Mouse (Mus musculus) hindbrain, embryonic 16.5 days (tissue): ENCODE measurements around the gene Ptpre. TPM values are rescaled to one million over a fixed set of nuclear protein-coding genes. Genes with fewer than 3 reads are reported as not detected.
A peak's percentile ranks its signal among the peaks of the same experiment; 100 is the strongest.

Experiments used
- ATAC-seq: fragments of 200-750 bp; cut with Nextera tagmentation; 2 replicates; pipeline ENCODE4 v1.8.0; 2017; ENCODE audit warnings: moderate TSS enrichment, moderate library complexity
- H3K27ac ChIP-seq: fragments of 300-500 bp; sonication (generic); 2 replicates; pipeline ENCODE4 v1.5.1; 2014; ENCODE audit warnings: low read depth, mild to moderate bottlenecking, control low read depth, low read length, moderate library complexity
- H3K27me3 ChIP-seq: fragments of 300-500 bp; sonication (generic); replicated peaks from 2 replicates; pipeline ENCODE4 v1.6.1; 2014; ENCODE audit warnings: low read length; ENCODE audit not compliant: control insufficient read depth, insufficient read depth
- H3K36me3 ChIP-seq: fragments of 300-500 bp; sonication (generic); 2 replicates; pipeline ENCODE4 v1.6.1; 2014; ENCODE audit warnings: mild to moderate bottlenecking, low read length, moderate library complexity, mixed read lengths; ENCODE audit not compliant: control insufficient read depth, insufficient read depth
- H3K4me1 ChIP-seq: fragments of 300-500 bp; sonication (generic); 2 replicates; pipeline ENCODE4 v1.6.1; 2014; ENCODE audit warnings: low read depth, low read length; ENCODE audit not compliant: control insufficient read depth, insufficient read depth
- H3K4me2 ChIP-seq: fragments of 300-500 bp; sonication (generic); 2 replicates; pipeline ENCODE4 v1.6.1; 2014; ENCODE audit warnings: mild to moderate bottlenecking, low read length, control low read depth, moderate library complexity
- H3K4me3 ChIP-seq: fragments of 300-500 bp; sonication (generic); 2 replicates; pipeline ENCODE4 v1.5.1; 2014; ENCODE audit warnings: mild to moderate bottlenecking, low read length, control low read depth, moderate library complexity
- H3K9ac ChIP-seq: fragments of 300-500 bp; sonication (generic); 2 replicates; pipeline ENCODE4 v1.6.1; 2014; ENCODE audit warnings: low read depth, mild to moderate bottlenecking, control low read depth, low read length, moderate library complexity
- H3K9me3 ChIP-seq: fragments of 300-500 bp; sonication (generic); 2 replicates; pipeline ENCODE4 v1.6.1; 2014; ENCODE audit warnings: mild to moderate bottlenecking, low read length, moderate library complexity; ENCODE audit not compliant: control insufficient read depth
- WGBS: fragments of 180-500 bp; shearing (Covaris S2); extraction: QIAGEN DNeasy Blood & Tissue Kit; methylation state at CpG from one replicate; pipeline ENCODE4 v1.1.7; 2014; 5-methylcytosine and 5-hydroxymethylcytosine counted together
- polyA plus RNA-seq: library from polyadenylated mRNA; unstranded; fragments of >200 nt; fragmentation: Nextera tagmentation; extraction: Ambion mirVana; gene quantifications from 2 replicates; pipeline ENCODE4 v1.2.1, GENCODE M21; 2015

The Ptpre gene
- polyA plus RNA-seq, 1 experiment from 2014 or later: 8.1 TPM

DNA sequence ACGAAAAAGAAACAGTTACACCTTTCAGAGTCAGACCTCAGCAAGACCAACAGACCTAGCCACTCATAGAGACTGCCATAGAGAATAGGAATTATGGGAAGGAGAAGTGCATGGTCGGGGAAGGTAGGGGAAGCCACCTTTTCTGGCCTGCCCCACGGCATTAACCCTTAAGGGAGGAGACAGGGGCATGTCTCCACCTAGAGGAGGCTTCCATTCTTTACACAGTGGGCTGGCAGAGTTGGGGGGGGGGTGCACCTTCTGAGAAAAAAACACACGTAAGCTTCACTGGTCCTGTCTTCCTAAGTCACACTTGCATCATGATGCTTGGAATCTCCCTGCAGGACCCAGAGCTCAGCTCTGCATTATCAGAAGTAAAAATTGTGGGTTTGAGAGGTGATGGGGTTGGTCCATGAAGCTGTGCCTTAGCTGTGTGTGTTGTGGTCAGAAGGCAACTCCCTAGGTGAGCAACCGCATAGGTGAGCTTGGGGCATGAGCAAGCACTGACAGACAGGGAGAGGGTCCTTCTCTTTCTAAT, 58.4 kb downstream of the Ptpre start:
- no peaks in the 10 kb centered on the region for H3K36me3 ChIP-seq
- no peaks in the 10 kb centered on the region for H3K27me3 ChIP-seq
- no peak overlapping the region for H3K9ac ChIP-seq
- ATAC-seq: no peak
- peaks cover 7% of the 10 kb centered on the region for H3K4me1 ChIP-seq
- H3K4me2 ChIP-seq: no peak overlapping the region
- H3K4me3 ChIP-seq: no peak overlapping the region
- no peak overlapping the region for H3K27ac ChIP-seq
- no peaks in the 10 kb centered on the region for H3K9me3 ChIP-seq
- 64% methylated on average over 5 of the region's 5 CpGs for WGBS

GRCm38 (mm10) chr7:135597006-135597405, 59.7 kb downstream of the Ptpre start:
- H3K9me3 ChIP-seq: no peaks in the 10 kb centered on the region
- no peak overlapping the region for H3K9ac ChIP-seq
- no peak overlapping the region for H3K4me2 ChIP-seq
- 48% methylated on average over 9 of the region's 9 CpGs for WGBS
- H3K27ac ChIP-seq: no peak overlapping the region
- ATAC-seq: peak; percentile 75
- H3K27me3 ChIP-seq: no peaks in the 10 kb centered on the region
- H3K4me3 ChIP-seq: no peak overlapping the region
- H3K4me1 ChIP-seq: peaks cover 7% of the 10 kb centered on the region
- H3K36me3 ChIP-seq: no peaks in the 10 kb centered on the region

- 65% methylated on average over 12 of the region's 12 CpGs for WGBS
- Histone ChIP-seq H3K27me3 (no peaks in the 10 kb centered on the region), H3K4me2 (no peak overlapping the region), H3K4me3 (no peak overlapping the region), H3K36me3 (no peaks in the 10 kb centered on the region), H3K9ac (no peak overlapping the region), H3K9me3 (no peaks in the 10 kb centered on the region), H3K4me1 (peaks cover 7% of the 10 kb centered on the region), H3K27ac (no peak overlapping the region)
- ATAC-seq: no peak
These were observed 60.5 kb downstream of the Ptpre start for GRCm38 (mm10) chr7:135597604-135598289.

- H3K4me2 ChIP-seq: no peak overlapping the region
- no peaks in the 10 kb centered on the region for H3K27me3 ChIP-seq
- WGBS: 75% methylated on average over 7 of the region's 7 CpGs
- H3K4me3 ChIP-seq: no peak overlapping the region
- H3K9me3 ChIP-seq: no peaks in the 10 kb centered on the region
- H3K9ac ChIP-seq: no peak overlapping the region
- no peak for ATAC-seq
- no peak overlapping the region for H3K27ac ChIP-seq
- peaks cover 7% of the 10 kb centered on the region for H3K4me1 ChIP-seq
- no peaks in the 10 kb centered on the region for H3K36me3 ChIP-seq
These were observed 61.1 kb downstream of the Ptpre start for GRCm38 (mm10) chr7:135598303-135598855.

DNA sequence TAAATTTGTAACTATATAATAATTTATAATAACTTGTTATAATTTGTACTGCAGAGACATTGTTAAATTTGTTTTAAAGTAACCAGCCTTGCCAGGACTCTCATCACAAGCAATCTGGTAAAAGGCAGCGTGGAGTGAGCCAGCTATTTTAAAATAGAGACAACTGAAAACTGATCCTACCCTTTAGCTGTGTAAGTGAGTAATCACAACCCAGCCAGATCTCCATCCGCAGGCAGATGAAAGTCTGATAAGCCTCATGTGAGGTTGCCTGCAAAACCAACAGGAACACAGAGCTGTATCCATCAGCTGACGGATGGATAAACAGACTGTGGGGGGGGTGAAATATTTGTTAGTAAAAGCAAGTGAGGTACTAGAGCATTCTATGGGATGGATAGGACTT, 62.8 kb downstream of the Ptpre start:
- Histone ChIP-seq H3K4me3 (no peak overlapping the region), H3K27ac (no peak overlapping the region), H3K27me3 (no peaks in the 10 kb centered on the region), H3K4me1 (peaks cover 7% of the 10 kb centered on the region), H3K4me2 (no peak overlapping the region), H3K9ac (no peak overlapping the region), H3K9me3 (no peaks in the 10 kb centered on the region), H3K36me3 (no peaks in the 10 kb centered on the region)
- ATAC-seq: no peak
- WGBS: 84% methylated on average over 3 of the region's 3 CpGs

- H3K4me1 ChIP-seq: peaks cover 6% of the 10 kb centered on the region
- no peaks in the 10 kb centered on the region for H3K27me3 ChIP-seq
- H3K36me3 ChIP-seq: no peaks in the 10 kb centered on the region
- H3K4me3 ChIP-seq: no peak overlapping the region
- no peak overlapping the region for H3K27ac ChIP-seq
- no peak for ATAC-seq
- H3K9me3 ChIP-seq: no peaks in the 10 kb centered on the region
- WGBS: 82% methylated on average over 8 of the region's 8 CpGs
- no peak overlapping the region for H3K9ac ChIP-seq
- H3K4me2 ChIP-seq: no peak overlapping the region
These were observed 64.3 kb downstream of the Ptpre start for GRCm38 (mm10) chr7:135601607-135602006.

GRCm38 (mm10) chr7:135602265-135602664, 65.0 kb downstream of the Ptpre start:
- Histone ChIP-seq H3K27me3 (no peaks in the 10 kb centered on the region), H3K4me1 (no peaks in the 10 kb centered on the region), H3K4me3 (no peak overlapping the region), H3K36me3 (no peaks in the 10 kb centered on the region), H3K9ac (no peak overlapping the region), H3K4me2 (no peak overlapping the region), H3K9me3 (no peaks in the 10 kb centered on the region), H3K27ac (no peak overlapping the region)
- WGBS: 94% methylated on average over 6 of the region's 6 CpGs
- no peak for ATAC-seq

- Histone ChIP-seq H3K4me1 (no peaks in the 10 kb centered on the region), H3K27ac (no peak overlapping the region), H3K36me3 (no peaks in the 10 kb centered on the region), H3K9ac (no peak overlapping the region), H3K4me2 (no peak overlapping the region), H3K9me3 (no peaks in the 10 kb centered on the region), H3K27me3 (no peaks in the 10 kb centered on the region), H3K4me3 (no peak overlapping the region)
- no peak for ATAC-seq
- 36% methylated on average over 5 of the region's 5 CpGs for WGBS
These were observed 65.7 kb downstream of the Ptpre start for GRCm38 (mm10) chr7:135602881-135603523.

- Histone ChIP-seq H3K9ac (no peak overlapping the region), H3K27ac (no peak overlapping the region), H3K4me1 (peaks cover 8% of the 10 kb centered on the region; the same call in 1 of the 2 replicates), H3K36me3 (no peaks in the 10 kb centered on the region), H3K9me3 (no peaks in the 10 kb centered on the region), H3K4me3 (no peak overlapping the region), H3K27me3 (no peaks in the 10 kb centered on the region), H3K4me2 (no peak overlapping the region)
- ATAC-seq: no peak
- 75% methylated on average over 15 of the region's 15 CpGs for WGBS
These were observed 67.9 kb downstream of the Ptpre start for GRCm38 (mm10) chr7:135605002-135605803.
